Mouse (Mus musculus) C2C12 (cell line): ENCODE results near the gene Il17rd.

Experiments used
- CEBPB ChIP-seq: IDR thresholded peaks from one replicate; pipeline ENCODE4 v1.6.1; 2011; ENCODE audit warnings: low read depth, mild to moderate bottlenecking, control low read depth, moderate library complexity
- CTCF ChIP-seq: IDR thresholded peaks from one replicate; pipeline ENCODE4 v1.5.1; 2011; ENCODE audit not compliant: control insufficient read depth, insufficient read depth, insufficient read length
- MAX ChIP-seq: IDR thresholded peaks from one replicate; pipeline ENCODE4 v1.6.1; 2011; ENCODE audit warnings: mild to moderate bottlenecking, control low read depth
- MYOD1 ChIP-seq: IDR thresholded peaks from one replicate; pipeline ENCODE4 v1.6.1; 2011; ENCODE audit warnings: low read depth; ENCODE audit not compliant: control insufficient read depth, insufficient read length
- MYOG ChIP-seq: IDR thresholded peaks from one replicate; pipeline ENCODE4 v1.6.1; 2011; ENCODE audit not compliant: control insufficient read depth, insufficient read length; ENCODE audit errors: extremely low read depth
- USF1 ChIP-seq: IDR thresholded peaks from one replicate; pipeline ENCODE4 v1.6.1; 2011; ENCODE audit warnings: low read depth, mild to moderate bottlenecking, control low read depth, moderate library complexity

DNA sequence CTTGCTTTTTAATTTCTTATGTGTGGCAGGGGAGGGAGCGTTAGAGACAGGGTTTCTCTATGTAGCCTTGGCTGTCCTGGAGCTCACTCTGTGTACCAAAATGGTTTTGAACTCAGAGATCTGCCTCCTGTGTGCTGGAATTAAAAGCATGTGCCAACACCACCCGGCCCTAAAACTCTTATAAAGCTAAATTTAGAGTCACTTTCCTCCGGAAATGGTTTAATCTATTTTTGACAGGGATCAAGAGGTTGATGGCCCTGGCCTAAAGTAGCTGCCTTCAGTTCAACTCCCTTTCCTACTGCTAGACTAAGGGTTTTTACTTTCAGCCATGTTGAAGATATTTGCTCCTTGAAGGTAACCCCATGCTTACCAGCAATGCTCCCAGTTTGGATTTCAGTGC is 45.3 kb upstream of the Il17rd start:
- TF ChIP-seq USF1 (no peak), MYOD1 (no peak), CTCF (no peak), MYOG (no peak), MAX (no peak), CEBPB (no peak)
